Mouse (Mus musculus) neural tube, embryonic 14.5 days (tissue): ENCODE data around the gene Mta3. TPM values are rescaled to one million over a fixed set of nuclear protein-coding genes. Genes with fewer than 3 reads are reported as not detected.

Source experiments
- ATAC-seq: fragments of 200-750 bp; cut with Nextera tagmentation; 2 replicates; pipeline ENCODE4 v1.8.0; 2017; ENCODE audit warnings: low read depth, mild to moderate bottlenecking, moderate TSS enrichment, moderate library complexity
- H3K27ac ChIP-seq: fragments of 300-500 bp; sonication (generic); 2 replicates; pipeline ENCODE4 v1.5.1; 2014; ENCODE audit warnings: low read depth, mild to moderate bottlenecking, control low read depth, low read length, moderate library complexity, mixed read lengths
- H3K27me3 ChIP-seq: fragments of 300-500 bp; sonication (generic); 2 replicates; pipeline ENCODE4 v1.6.1; 2014; ENCODE audit warnings: low read length; ENCODE audit not compliant: control insufficient read depth, insufficient read depth
- H3K36me3 ChIP-seq: fragments of 300-500 bp; sonication (generic); 2 replicates; pipeline ENCODE4 v1.6.1; 2014; ENCODE audit warnings: low read length, mixed read lengths; ENCODE audit not compliant: control insufficient read depth, insufficient read depth
- H3K4me1 ChIP-seq: fragments of 300-500 bp; sonication (generic); 2 replicates; pipeline ENCODE4 v1.6.1; 2014; ENCODE audit warnings: low read length; ENCODE audit not compliant: control insufficient read depth, insufficient read depth
- H3K4me2 ChIP-seq: fragments of 300-500 bp; sonication (generic); 2 replicates; pipeline ENCODE4 v1.6.1; 2014; ENCODE audit warnings: mild to moderate bottlenecking, low read depth, low read length, control low read depth
- H3K4me3 ChIP-seq: fragments of 300-500 bp; sonication (generic); 2 replicates; pipeline ENCODE4 v1.5.1; 2014; ENCODE audit warnings: low read depth, low read length, control low read depth, mixed read lengths
- H3K9ac ChIP-seq: fragments of 300-500 bp; sonication (generic); replicated peaks from 2 replicates; pipeline ENCODE4 v1.6.1; 2014; ENCODE audit warnings: low read depth, mild to moderate bottlenecking, control low read depth, low read length, mixed read lengths
- H3K9me3 ChIP-seq: fragments of 300-500 bp; sonication (generic); 2 replicates; pipeline ENCODE4 v1.6.1; 2016; ENCODE audit warnings: low read length; ENCODE audit not compliant: control insufficient read depth
- WGBS: fragments of 180-500 bp; shearing (Covaris S2); extraction: QIAGEN DNeasy Blood & Tissue Kit; methylation state at CpG from one replicate; pipeline ENCODE4 v1.1.7; 2014; 5-methylcytosine and 5-hydroxymethylcytosine counted together
- polyA plus RNA-seq: library from polyadenylated mRNA; unstranded; fragments of >200 nt; fragmentation: Nextera tagmentation; extraction: Ambion mirVana; gene quantifications from 2 replicates; pipeline ENCODE4 v1.2.1, GENCODE M21; 2014

Gene Mta3
- polyA plus RNA-seq, 1 experiment from 2014 or later = 35.0 TPM

GRCm38 (mm10) chr17:83861444-83862133, 155.6 kb downstream of the Mta3 start:
- Histone ChIP-seq H3K27me3 (no peaks in the 10 kb centered on the region), H3K9me3 (no peaks in the 10 kb centered on the region), H3K36me3 (no peaks in the 10 kb centered on the region), H3K27ac (peak overlapping the region; percentile 86), H3K9ac (peak overlapping the region; percentile 69), H3K4me3 (peak overlapping the region; percentile 68), H3K4me1 (peaks cover 6% of the 10 kb centered on the region; the same call in 1 of the 2 replicates), H3K4me2 (peak overlapping the region; percentile 72)
- WGBS = under 1% methylated on average over 60 of the region's 62 CpGs
- peak; percentile 95 for ATAC-seq

- Histone ChIP-seq H3K9me3 (no peaks in the 10 kb centered on the region), H3K9ac (peak overlapping the region; percentile 69), H3K27me3 (no peaks in the 10 kb centered on the region), H3K4me1 (peaks cover 6% of the 10 kb centered on the region; the same call in 1 of the 2 replicates), H3K4me2 (peak overlapping the region; percentile 72), H3K27ac (peak overlapping the region; percentile 86), H3K36me3 (no peaks in the 10 kb centered on the region), H3K4me3 (peak overlapping the region; percentile 68)
- peak; percentile 79 for ATAC-seq
- under 1% methylated on average over 26 of the region's 27 CpGs for WGBS
These were observed 156.3 kb downstream of the Mta3 start for GRCm38 (mm10) chr17:83862134-83862881.

- no peak overlapping the region for H3K27ac ChIP-seq
- no peak overlapping the region for H3K9ac ChIP-seq
- H3K4me2 ChIP-seq = no peak overlapping the region
- H3K9me3 ChIP-seq = no peaks in the 10 kb centered on the region
- no peaks in the 10 kb centered on the region for H3K36me3 ChIP-seq
- H3K27me3 ChIP-seq = no peaks in the 10 kb centered on the region
- no peak for ATAC-seq
- 67% methylated on average over 7 of the region's 7 CpGs for WGBS
- peaks cover 6% of the 10 kb centered on the region; the same call in 1 of the 2 replicates for H3K4me1 ChIP-seq
- H3K4me3 ChIP-seq = no peak overlapping the region
These were observed 159.4 kb downstream of the Mta3 start for GRCm38 (mm10) chr17:83865366-83865765.

GRCm38 (mm10) chr17:83866582-83866981, 160.6 kb downstream of the Mta3 start:
- H3K9ac ChIP-seq = no peak overlapping the region
- H3K36me3 ChIP-seq = no peaks in the 10 kb centered on the region
- 20% methylated on average over 10 of the region's 10 CpGs for WGBS
- H3K4me1 ChIP-seq = peaks cover 6% of the 10 kb centered on the region; the same call in 1 of the 2 replicates
- no peak overlapping the region for H3K27ac ChIP-seq
- no peaks in the 10 kb centered on the region for H3K9me3 ChIP-seq
- no peak for ATAC-seq
- no peak overlapping the region for H3K4me2 ChIP-seq
- H3K4me3 ChIP-seq = no peak overlapping the region
- no peaks in the 10 kb centered on the region for H3K27me3 ChIP-seq

- no peak overlapping the region for H3K4me3 ChIP-seq
- no peaks in the 10 kb centered on the region for H3K4me1 ChIP-seq
- WGBS = 94% methylated on average over 4 of the region's 4 CpGs
- no peaks in the 10 kb centered on the region for H3K36me3 ChIP-seq
- no peaks in the 10 kb centered on the region for H3K27me3 ChIP-seq
- H3K27ac ChIP-seq = no peak overlapping the region
- no peaks in the 10 kb centered on the region for H3K9me3 ChIP-seq
- H3K4me2 ChIP-seq = no peak overlapping the region
- ATAC-seq = no peak
- no peak overlapping the region for H3K9ac ChIP-seq
These were observed 164.4 kb downstream of the Mta3 start for GRCm38 (mm10) chr17:83870385-83870784.

Other genes with a start within 250 kb of the Mta3 start
- 205 and 209 TPM in 2 replicates for gene Cox7a2l, start 188.8 kb upstream of the Mta3 start, polyA plus RNA-seq
- gene Kcng3, start 74.3 kb upstream of the Mta3 start, polyA plus RNA-seq = not detected in 2 replicates
- gene Haao, start 141.8 kb downstream of the Mta3 start, polyA plus RNA-seq = 0.16 TPM in 1 of 2 replicates, not detected in the other